Mouse (Mus musculus) 3T3-L1 (cell line): ENCODE measurements around the gene Gm10803.

Experiments
- DNase-seq: peaks from one replicate; pipeline ENCODE4 v3.0.0-alpha.2; 2015; ENCODE audit warnings: low read depth, low spot score

Gm10803 gene

GRCm38 (mm10) chr2:93592164-93592790 is 31.9 kb downstream of the Gm10803 start:
- DNase-seq = no peak

GRCm38 (mm10) chr2:93593121-93593520 is 32.8 kb downstream of the Gm10803 start:
- DNase-seq = no peak

- DNase-seq = no peak
These were observed 36.8 kb downstream of the Gm10803 start for GRCm38 (mm10) chr2:93597145-93597544.

- no peak for DNase-seq
These were observed 39.4 kb downstream of the Gm10803 start for GRCm38 (mm10) chr2:93599731-93600130.

- DNase-seq = no peak
These were observed 44.4 kb downstream of the Gm10803 start for GRCm38 (mm10) chr2:93604601-93605285.

GRCm38 (mm10) chr2:93608800-93609199 is 48.4 kb downstream of the Gm10803 start:
- DNase-seq = no peak

GRCm38 (mm10) chr2:93613020-93613419 is 52.7 kb downstream of the Gm10803 start:
- DNase-seq = no peak
